Mouse (Mus musculus) limb, embryonic 10.5 days (tissue): Measurements from ENCODE around the gene Gm21750. TPM values are rescaled to one million over a fixed set of nuclear protein-coding genes. Genes with fewer than 3 reads are reported as not detected.
"Not testable (repeated sequence)": the region's sequence is repeated elsewhere in the genome, so short reads cannot be mapped to it uniquely, and the experiment has no call there.

Experiments
- DNase-seq: peaks from one replicate; pipeline ENCODE4 v3.0.0-alpha.2; 2017; ENCODE audit warnings: low spot score
- H3K27ac ChIP-seq: fragments of 300-500 bp; sonication (generic); 2 replicates; pipeline ENCODE4 v1.5.1; 2016; ENCODE audit warnings: mild to moderate bottlenecking
- H3K27me3 ChIP-seq: fragments of 300-500 bp; sonication (generic); 2 replicates; pipeline ENCODE4 v1.6.1; 2016; ENCODE audit warnings: low read depth, mild to moderate bottlenecking; ENCODE audit not compliant: poor library complexity, severe bottlenecking
- H3K36me3 ChIP-seq: fragments of 300-500 bp; sonication (generic); 2 replicates; pipeline ENCODE4 v1.6.1; 2016; ENCODE audit warnings: mild to moderate bottlenecking, moderate library complexity
- H3K4me1 ChIP-seq: fragments of 300-500 bp; sonication (generic); 2 replicates; pipeline ENCODE4 v1.6.1; 2016
- H3K4me3 ChIP-seq: fragments of 300-500 bp; sonication (generic); 2 replicates; pipeline ENCODE4 v1.5.1; 2016; ENCODE audit warnings: mild to moderate bottlenecking, moderate library complexity
- H3K9me3 ChIP-seq: fragments of 300-500 bp; sonication (generic); replicated peaks from 2 replicates; pipeline ENCODE4 v1.6.1; 2016; ENCODE audit warnings: mild to moderate bottlenecking
- WGBS: fragments of 180-500 bp; shearing (Covaris S2); methylation state at CpG from one replicate; pipeline ENCODE4 v1.1.7; 2016; 5-methylcytosine and 5-hydroxymethylcytosine counted together
- polyA plus RNA-seq: library from polyadenylated mRNA; unstranded; fragments of >200 nt; fragmentation: Nextera tagmentation; extraction: Ambion mirVana; gene quantifications from 2 replicates; pipeline ENCODE4 v1.2.1, GENCODE M21; 2016

Gm21750 gene
- not detected in 2 replicates for polyA plus RNA-seq

DNA sequence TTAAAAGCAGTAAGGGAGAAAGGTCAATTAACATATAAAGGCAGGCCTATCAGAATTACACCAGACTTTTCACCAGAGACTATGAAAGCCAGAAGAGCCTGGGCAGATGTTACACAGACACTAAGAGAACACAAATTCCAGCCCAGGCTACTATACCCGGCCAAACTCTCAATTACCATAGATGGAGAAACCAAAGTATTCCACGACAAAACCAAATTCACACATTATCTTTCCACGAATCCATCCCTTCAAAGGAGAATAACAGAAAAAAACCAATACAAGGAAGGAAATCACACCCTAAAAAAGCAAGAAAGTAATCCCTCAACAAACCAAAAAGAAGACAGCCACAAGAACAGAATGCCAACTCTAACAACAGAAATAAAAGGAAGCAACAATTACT lies at the start of gene Gm21750:
Gm21750 (plus strand) TSS at position 301 of the 400 bp plus-strand sequence.
- not testable (repeated sequence) for H3K27ac ChIP-seq, H3K36me3 ChIP-seq, H3K27me3 ChIP-seq, H3K4me1 ChIP-seq, DNase-seq, H3K9me3 ChIP-seq, H3K4me3 ChIP-seq
- WGBS = 96% methylated on average over 3 of the region's 3 CpGs

DNA sequence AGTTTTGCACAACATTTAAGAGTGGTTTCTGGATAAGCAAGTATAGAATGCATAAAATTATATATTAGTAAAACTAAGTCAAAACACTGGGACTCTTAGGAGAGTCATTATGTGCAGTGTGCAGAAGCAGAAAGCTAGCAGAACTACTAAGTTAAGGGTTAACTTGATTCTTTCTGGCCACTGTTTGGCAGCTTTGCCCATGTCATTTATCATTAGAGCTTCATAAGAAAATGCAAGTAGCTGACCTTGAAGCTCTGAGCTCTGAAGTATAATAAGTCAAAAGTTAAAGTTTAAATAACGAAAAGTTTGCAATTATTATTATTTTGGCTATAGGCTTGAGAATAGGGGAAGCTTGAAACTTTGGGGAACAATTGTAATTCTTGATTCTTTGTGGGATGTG lies 46.1 kb upstream of the Gm21750 start:
- H3K9me3 ChIP-seq, H3K27me3 ChIP-seq, H3K27ac ChIP-seq, H3K4me1 ChIP-seq, H3K36me3 ChIP-seq, DNase-seq, H3K4me3 ChIP-seq: not testable (repeated sequence)
- WGBS = 69% methylated on average over 1 of the region's 1 CpGs

DNA sequence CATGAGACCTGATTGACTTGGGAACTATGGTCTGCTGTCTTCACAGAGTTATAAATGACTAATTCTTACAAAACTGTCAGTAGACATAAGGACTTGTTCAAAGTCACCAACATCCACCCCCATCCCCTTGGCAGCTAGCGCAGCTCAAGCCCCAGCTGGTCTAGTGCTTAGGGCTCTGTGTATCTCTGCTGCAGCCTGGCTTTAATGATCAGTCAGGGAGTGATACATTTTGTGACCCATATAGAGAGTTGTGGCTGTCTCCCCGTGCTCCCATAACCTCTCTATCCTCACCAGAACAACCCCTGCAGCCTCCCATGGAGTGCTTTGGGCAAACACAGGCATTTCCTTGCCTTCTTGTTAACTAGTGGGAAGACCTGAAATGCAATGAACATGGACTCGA lies 40.1 kb upstream of the Gm21750 start:
- H3K27ac ChIP-seq = no peak overlapping the region
- no peaks in the 10 kb centered on the region for H3K9me3 ChIP-seq
- H3K27me3 ChIP-seq = no peaks in the 10 kb centered on the region
- no peaks in the 10 kb centered on the region for H3K4me1 ChIP-seq
- no peak for DNase-seq
- WGBS = 83% methylated on average over 3 of the region's 3 CpGs
- H3K4me3 ChIP-seq = no peak overlapping the region
- H3K36me3 ChIP-seq = no peaks in the 10 kb centered on the region

- WGBS = 85% methylated on average over 1 of the region's 1 CpGs
- H3K36me3 ChIP-seq = no peaks in the 10 kb centered on the region
- H3K9me3 ChIP-seq = no peaks in the 10 kb centered on the region
- H3K4me3 ChIP-seq = no peak overlapping the region
- no peaks in the 10 kb centered on the region for H3K27me3 ChIP-seq
- DNase-seq = no peak
- H3K4me1 ChIP-seq = no peaks in the 10 kb centered on the region
- H3K27ac ChIP-seq = no peak overlapping the region
Measured at GRCm38 (mm10) chr14:73622988-73623387, 38.0 kb upstream of the Gm21750 start.

DNA sequence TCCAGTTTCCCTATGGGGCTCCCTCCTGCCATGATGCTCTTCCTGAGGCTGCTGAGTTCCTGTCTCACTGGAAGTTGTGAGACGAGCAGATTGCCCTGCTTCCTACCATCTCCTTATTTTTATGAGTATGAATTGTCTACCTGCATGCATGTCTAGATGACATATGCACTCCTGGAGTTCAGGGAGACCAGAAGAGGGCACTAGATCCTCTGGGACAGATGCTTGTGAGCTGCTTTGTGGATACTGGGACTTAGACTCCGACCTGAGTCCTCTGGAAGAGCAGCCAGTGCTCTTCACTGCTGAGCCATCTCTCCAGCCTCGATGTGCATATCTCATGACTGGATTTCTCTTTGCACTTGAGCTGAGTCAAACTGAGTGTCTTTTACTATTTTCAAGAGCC lies 35.6 kb upstream of the Gm21750 start:
- Histone ChIP-seq H3K36me3 (no peaks in the 10 kb centered on the region), H3K27ac (no peak overlapping the region), H3K27me3 (no peaks in the 10 kb centered on the region), H3K9me3 (no peaks in the 10 kb centered on the region), H3K4me1 (no peaks in the 10 kb centered on the region), H3K4me3 (no peak overlapping the region)
- WGBS = 79% methylated on average over 3 of the region's 3 CpGs
- no peak for DNase-seq

DNA sequence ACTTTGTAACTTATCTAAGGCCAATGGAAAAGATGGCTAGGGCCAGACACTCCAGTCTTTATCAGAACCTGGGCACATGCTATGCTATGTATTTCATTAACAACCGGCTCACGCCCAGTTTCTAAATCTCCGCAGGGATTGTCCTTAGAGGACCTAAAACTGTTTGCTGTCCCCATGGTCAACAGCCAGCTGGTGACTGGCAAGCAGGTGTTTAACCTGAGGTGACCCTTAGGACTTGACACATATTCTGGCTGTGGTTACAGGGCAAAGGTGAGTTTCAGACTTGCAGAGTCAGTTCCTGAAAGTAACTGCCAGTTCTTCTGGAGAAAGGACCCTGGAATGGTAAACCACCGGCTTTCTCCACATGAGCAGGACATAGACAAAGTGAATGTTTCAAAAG lies 29.5 kb upstream of the Gm21750 start:
- DNase-seq = no peak
- Histone ChIP-seq H3K4me3 (no peak overlapping the region), H3K27me3 (no peaks in the 10 kb centered on the region), H3K27ac (no peak overlapping the region), H3K4me1 (no peaks in the 10 kb centered on the region), H3K36me3 (no peaks in the 10 kb centered on the region), H3K9me3 (no peaks in the 10 kb centered on the region)
- 93% methylated on average over 4 of the region's 4 CpGs for WGBS

- no peak overlapping the region for H3K27ac ChIP-seq
- no peak overlapping the region for H3K4me3 ChIP-seq
- no peaks in the 10 kb centered on the region for H3K9me3 ChIP-seq
- H3K4me1 ChIP-seq = no peaks in the 10 kb centered on the region
- 91% methylated on average over 9 of the region's 9 CpGs for WGBS
- DNase-seq = no peak
- H3K27me3 ChIP-seq = no peaks in the 10 kb centered on the region
- no peaks in the 10 kb centered on the region for H3K36me3 ChIP-seq
Measured at GRCm38 (mm10) chr14:73632648-73633263, 28.3 kb upstream of the Gm21750 start.

DNA sequence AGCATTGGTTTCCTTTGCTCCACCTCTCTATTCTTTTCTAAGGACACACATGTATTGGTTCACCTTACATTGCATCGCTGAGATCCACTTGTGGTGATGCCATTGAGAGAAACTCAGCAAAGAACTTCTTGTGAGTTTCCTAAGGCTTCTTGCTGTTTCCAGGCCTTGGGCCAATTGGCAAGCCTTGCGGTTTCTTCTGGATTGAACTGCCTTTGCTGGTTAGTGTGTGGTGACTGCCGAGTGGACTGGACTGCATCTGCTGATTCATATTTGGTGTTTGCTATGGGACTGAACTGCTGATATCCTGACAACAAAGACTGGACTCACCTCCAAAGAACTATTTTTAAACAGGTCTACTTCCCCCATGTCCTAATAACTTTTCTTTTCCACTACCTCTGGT lies 26.7 kb upstream of the Gm21750 start:
- 95% methylated on average over 3 of the region's 3 CpGs for WGBS
- H3K36me3 ChIP-seq = no peaks in the 10 kb centered on the region
- DNase-seq = no peak
- H3K4me1 ChIP-seq = no peaks in the 10 kb centered on the region
- no peak overlapping the region for H3K27ac ChIP-seq
- no peaks in the 10 kb centered on the region for H3K9me3 ChIP-seq
- no peaks in the 10 kb centered on the region for H3K27me3 ChIP-seq
- no peak overlapping the region for H3K4me3 ChIP-seq

GRCm38 (mm10) chr14:73637460-73637859 lies 23.6 kb upstream of the Gm21750 start:
- Histone ChIP-seq H3K4me3 (no peak overlapping the region), H3K27me3 (no peaks in the 10 kb centered on the region), H3K36me3 (no peaks in the 10 kb centered on the region), H3K27ac (no peak overlapping the region), H3K4me1 (no peaks in the 10 kb centered on the region), H3K9me3 (no peaks in the 10 kb centered on the region)
- no peak for DNase-seq

DNA sequence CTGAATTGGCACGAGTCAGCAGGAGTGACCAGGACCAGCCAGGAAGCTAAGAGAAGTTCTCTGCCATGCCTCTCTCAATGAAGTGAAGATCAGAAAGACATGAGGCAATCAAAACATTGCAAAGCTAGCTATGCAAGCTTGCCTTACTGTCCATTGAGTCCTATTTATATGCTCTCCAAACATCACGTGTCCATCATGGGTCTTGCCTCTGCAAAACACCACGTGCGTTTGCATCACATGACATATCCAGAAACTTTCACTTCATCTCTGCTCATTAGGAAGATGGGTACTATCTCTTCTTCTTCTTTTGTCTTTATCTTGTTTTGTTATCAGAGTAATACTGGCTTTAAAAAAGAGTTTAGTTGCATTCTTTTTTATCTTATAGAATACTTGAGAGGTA lies 10.8 kb upstream of the Gm21750 start:
- DNase-seq = no peak
- Histone ChIP-seq H3K9me3 (no peaks in the 10 kb centered on the region), H3K36me3 (no peaks in the 10 kb centered on the region), H3K4me1 (no peaks in the 10 kb centered on the region), H3K4me3 (no peak overlapping the region), H3K27ac (no peak overlapping the region), H3K27me3 (no peaks in the 10 kb centered on the region)
- 88% methylated on average over 4 of the region's 4 CpGs for WGBS

DNA sequence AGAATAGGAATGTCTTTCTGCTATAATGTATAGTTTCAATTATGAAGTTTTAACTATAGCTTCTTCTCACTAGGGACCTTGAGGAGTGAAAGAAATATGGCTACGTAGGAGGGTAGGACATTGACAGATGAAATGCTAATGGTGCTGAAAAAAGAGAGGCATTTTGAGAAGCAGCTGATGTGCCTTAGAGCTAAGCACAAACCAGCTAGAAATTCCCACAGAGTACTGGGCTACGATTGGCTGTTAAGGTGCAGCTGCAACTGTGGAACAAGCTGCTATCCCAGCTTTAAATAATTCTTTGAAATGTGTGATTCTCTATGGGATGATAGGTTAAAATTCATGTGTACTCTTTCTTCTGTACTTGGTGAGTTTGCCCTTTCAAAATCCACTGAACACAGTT lies 9.1 kb downstream of the Gm21750 start:
- H3K27me3 ChIP-seq = no peaks in the 10 kb centered on the region
- WGBS = 88% methylated on average over 2 of the region's 2 CpGs
- H3K36me3 ChIP-seq = no peaks in the 10 kb centered on the region
- no peaks in the 10 kb centered on the region for H3K9me3 ChIP-seq
- no peaks in the 10 kb centered on the region for H3K4me1 ChIP-seq
- no peak for DNase-seq
- no peak overlapping the region for H3K27ac ChIP-seq
- H3K4me3 ChIP-seq = no peak overlapping the region

DNA sequence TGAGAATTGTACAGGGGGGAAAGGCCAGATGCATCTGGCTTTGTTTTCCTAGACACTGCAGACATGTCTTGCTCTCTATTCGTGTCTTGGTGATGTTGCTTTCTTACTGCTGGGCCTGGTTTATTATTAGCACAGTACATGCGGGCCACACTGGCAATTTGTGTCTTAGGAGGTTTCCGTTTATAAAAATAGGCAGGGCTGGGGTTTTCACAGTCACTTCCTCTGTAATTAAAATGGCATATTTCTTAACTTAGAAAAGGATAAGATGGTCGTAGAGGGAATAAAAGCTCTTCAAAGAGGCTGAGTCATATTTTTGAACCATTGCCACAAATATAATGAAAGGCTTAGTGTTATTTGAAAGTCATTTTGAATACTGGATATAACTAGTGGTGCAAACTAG lies 26.7 kb downstream of the Gm21750 start:
- DNase-seq = no peak

GRCm38 (mm10) chr14:73688427-73688826 lies 27.4 kb downstream of the Gm21750 start:
- no peaks in the 10 kb centered on the region for H3K4me1 ChIP-seq
- WGBS = 84% methylated on average over 2 of the region's 2 CpGs
- no peaks in the 10 kb centered on the region for H3K27me3 ChIP-seq
- H3K27ac ChIP-seq = no peak overlapping the region
- DNase-seq = no peak
- H3K9me3 ChIP-seq = no peaks in the 10 kb centered on the region
- H3K4me3 ChIP-seq = no peak overlapping the region
- H3K36me3 ChIP-seq = no peaks in the 10 kb centered on the region

More for the DNA sequence above, 26.7 kb downstream of the Gm21750 start:
- Histone ChIP-seq H3K9me3 (no peaks in the 10 kb centered on the region), H3K4me1 (no peaks in the 10 kb centered on the region), H3K27ac (no peak overlapping the region), H3K4me3 (no peak overlapping the region), H3K27me3 (no peaks in the 10 kb centered on the region), H3K36me3 (no peaks in the 10 kb centered on the region)
- WGBS = 89% methylated on average over 4 of the region's 4 CpGs

DNA sequence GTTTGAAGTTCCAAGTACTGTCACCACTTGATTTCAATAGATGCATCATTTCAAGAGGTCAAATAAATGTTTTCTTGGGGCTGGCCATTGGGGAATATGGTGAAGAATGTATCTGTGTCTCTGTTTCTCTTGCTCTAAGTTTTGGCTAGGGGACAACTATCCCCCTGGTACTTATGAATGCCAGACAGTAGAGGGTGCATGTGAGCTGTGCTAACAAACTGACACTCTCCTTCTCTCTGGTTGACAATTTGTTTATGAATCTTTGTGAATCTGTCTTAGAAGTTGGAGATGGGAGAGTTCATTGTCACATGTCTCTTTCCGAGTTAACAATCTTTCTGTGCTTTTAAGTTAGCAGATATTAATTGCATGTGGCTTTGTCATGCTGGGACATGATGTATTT lies 39.2 kb downstream of the Gm21750 start:
- no peaks in the 10 kb centered on the region for H3K4me1 ChIP-seq
- no peaks in the 10 kb centered on the region for H3K36me3 ChIP-seq
- no peaks in the 10 kb centered on the region for H3K27me3 ChIP-seq
- H3K4me3 ChIP-seq = no peak overlapping the region
- DNase-seq = no peak
- H3K9me3 ChIP-seq = no peaks in the 10 kb centered on the region
- 50% methylated on average over 1 of the region's 1 CpGs for WGBS
- H3K27ac ChIP-seq = no peak overlapping the region
